Mouse (Mus musculus) brain, embryonic 14.5 days (tissue): ENCODE measurements at regions not wholly inside any gene's neighbourhood (a gene's known extent, or its start where the extent isn't known, plus 50 kb on each side); places are given as distances from the start of the nearest gene placed in this dataset.

Experiments used
- CTCF ChIP-seq: fragments of 200-500 bp; IDR thresholded peaks from 2 replicates; pipeline ENCODE4 v1.5.1; 2012; ENCODE audit warnings: inconsistent platforms, mild to moderate bottlenecking, moderate library complexity, borderline replicate concordance; ENCODE audit not compliant: insufficient read depth, insufficient read length; ENCODE audit errors: extremely low read depth
- POLR2A ChIP-seq: fragments of 200-500 bp; IDR thresholded peaks from 2 replicates; pipeline ENCODE4 v1.6.1; 2012; ENCODE audit warnings: mild to moderate bottlenecking, inconsistent platforms, borderline replicate concordance; ENCODE audit not compliant: poor library complexity, insufficient read depth, insufficient read length, severe bottlenecking; ENCODE audit errors: extremely low read depth

DNA sequence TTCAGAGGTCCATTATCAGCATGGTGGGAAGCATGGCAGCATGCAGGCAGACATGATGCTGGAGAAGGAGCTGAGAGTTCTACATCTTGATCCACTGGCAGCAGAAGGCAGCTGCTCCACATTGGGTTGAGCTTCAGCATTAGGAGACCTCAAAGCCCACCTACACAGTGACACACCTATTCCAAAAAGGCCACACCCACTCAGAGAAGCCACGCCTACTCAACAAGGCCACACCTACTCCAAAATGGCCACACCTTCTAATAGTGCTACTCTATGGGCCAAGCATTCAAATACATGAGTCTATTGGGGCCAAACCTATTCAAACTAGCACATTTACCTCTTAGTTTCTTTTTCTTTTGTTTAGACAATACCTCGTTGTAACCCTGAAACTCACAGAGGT, 50.4 kb upstream of the Sox13 start:
- no peak for TF ChIP-seq CTCF
- no peak for TF ChIP-seq POLR2A
